Mouse (Mus musculus) lung, postnatal 14 days (tissue): ENCODE results near the gene Cemip.

Experiments
- DNase-seq: peaks from one replicate; pipeline ENCODE4 v3.0.0; 2021

The Cemip gene

DNA sequence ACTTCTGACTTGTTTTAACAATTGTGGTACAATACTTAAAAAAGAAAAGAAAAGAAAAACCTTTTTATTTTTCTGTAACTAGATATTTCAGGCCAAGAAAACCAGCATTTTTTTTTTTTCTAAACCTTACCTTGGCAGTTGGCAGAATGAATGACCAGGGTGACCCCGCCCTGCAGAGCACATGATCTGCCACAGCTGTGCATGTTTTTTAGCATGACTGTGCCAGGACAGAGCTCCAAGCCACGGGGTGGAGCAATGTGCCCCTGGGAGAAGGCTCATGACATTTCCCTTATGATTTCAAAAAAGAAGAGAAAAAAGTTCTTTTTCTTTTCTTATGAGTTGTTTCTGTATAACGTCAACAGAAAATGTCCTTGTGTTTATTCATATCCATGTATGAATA, 196.9 kb downstream of the Cemip start:
- DNase-seq, result peak; percentile 24

- peak; percentile 20 for DNase-seq
Observed at GRCm38 (mm10) chr7:83886366-83887129, 199.8 kb downstream of the Cemip start.

GRCm38 (mm10) chr7:83885835-83886234, 200.5 kb downstream of the Cemip start:
- DNase-seq, result peak; percentile 13

DNA sequence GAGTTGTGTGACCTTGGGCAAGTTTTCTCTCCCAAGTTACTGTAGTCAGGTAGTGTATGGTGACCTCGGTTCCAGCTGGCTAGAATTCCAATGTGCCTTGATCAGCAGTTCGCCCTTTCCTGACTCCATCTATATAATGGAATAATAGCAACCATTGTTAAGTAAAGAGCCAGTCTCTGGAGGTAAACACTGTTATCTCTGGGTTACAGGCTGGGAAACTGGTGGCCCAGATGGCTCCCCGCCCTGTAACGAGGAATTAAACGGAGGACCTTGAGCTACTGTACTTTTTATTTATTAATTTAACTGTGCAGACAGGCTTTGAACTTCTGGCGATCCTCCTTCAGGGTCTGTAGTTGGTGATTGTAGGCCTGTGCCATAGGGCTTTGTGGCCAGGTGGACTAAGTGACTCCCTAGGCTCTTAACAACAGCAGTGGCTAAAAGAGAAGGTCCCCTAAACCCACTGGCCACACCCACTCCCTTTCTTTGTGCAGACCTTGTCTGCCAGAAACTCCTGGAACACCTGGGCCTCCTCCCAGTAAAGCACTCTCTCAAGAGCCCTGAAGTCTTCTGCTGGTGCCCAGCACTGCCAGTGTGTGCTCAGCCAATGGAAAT, 201.3 kb downstream of the Cemip start:
- DNase-seq, result peak; percentile 13

- DNase-seq, result peak; percentile 90
Observed at GRCm38 (mm10) chr7:83884021-83884658, 202.2 kb downstream of the Cemip start, which contains the start of the genes Tlnrd1 and Mesd. Gene Tlnrd1, minus strand, starts transcription at chr7:83884305. Gene Mesd, plus strand, starts transcription at chr7:83884466.

DNA sequence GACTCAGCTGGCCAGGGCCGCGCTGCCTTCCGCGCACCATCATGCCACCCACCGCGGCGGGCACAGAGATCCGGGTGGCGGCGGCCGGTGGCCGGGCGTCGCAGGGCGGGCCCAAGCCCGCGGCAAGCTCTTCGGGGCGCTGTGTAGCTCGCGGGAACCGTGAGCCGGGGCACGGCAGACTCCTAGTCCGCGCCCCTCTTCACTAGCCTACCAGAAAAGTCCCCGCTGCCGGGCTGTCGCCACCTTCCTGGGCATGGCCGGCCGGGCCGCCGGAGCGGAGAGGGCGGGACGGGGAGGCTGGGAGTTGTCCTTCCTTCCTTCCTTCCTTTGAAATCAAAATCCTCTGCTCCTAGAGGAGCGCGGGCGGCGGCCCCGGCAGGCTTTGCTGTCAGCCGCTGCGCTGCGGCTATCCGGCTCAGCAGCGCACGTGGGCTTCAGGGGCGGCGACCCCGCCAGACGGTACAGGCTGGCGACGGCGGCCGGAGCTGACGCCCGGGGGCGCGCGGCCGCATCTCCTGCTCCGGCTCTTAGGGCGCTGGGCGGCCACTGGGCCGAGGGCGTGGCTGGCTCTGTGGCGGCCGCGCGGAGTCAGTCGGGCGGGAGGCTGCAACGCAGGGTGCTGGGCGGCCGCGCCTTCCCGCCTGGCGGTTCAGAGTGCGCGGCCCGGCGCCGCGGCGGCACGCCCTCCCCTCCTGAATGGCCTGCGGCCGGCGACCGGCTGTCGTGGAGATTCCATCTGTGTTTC, 202.9 kb downstream of the Cemip start:
- DNase-seq, result peak; percentile 80
